12 mouse cellular contexts compared by ENCODE assay signal in genomic region chr4:141822089-141822488, GRCm38 (mm10). TPM values are rescaled to one million over a fixed set of nuclear protein-coding genes. Genes with fewer than 3 reads are reported as not detected.
A peak's percentile ranks its signal among the peaks of the same experiment; 100 is the strongest.
DNase-seq lines count a peak whose midpoint lies in the region; ATAC-seq and TF ChIP-seq lines count a peak whose summit lies in the region.
"Had no signal": no experiment of that assay in that cellular context is flagged by ENCODE, and none has a peak within 500 bp of the region (broad histone marks: within the 10 kb centered on the region; RNA-seq: fewer than 3 reads in every experiment).

No protein-coding gene starts in this region.

- H3K27me3 ChIP-seq in forebrain, postnatal 0 days (ENCODE audit: insufficient read depth, low read length): no peaks in the 10 kb centered on the region
- H3K27me3 ChIP-seq in forebrain, embryonic 13.5 days: no peaks in the 10 kb centered on the region
- no peaks in the 10 kb centered on the region for H3K27me3 ChIP-seq in midbrain, embryonic 11.5 days (ENCODE audit: control insufficient read depth, insufficient read depth, low read length)
- no peaks in the 10 kb centered on the region for H3K27me3 ChIP-seq in midbrain, embryonic 13.5 days
- H3K27me3 ChIP-seq: hindbrain, embryonic 15.5 days had no signal

- no peaks in the 10 kb centered on the region for H3K9me3 ChIP-seq in forebrain, postnatal 0 days (ENCODE audit: low read length)
- no peaks in the 10 kb centered on the region for H3K9me3 ChIP-seq in forebrain, embryonic 13.5 days (replicated peaks)
- no peaks in the 10 kb centered on the region for H3K9me3 ChIP-seq in midbrain, embryonic 11.5 days (ENCODE audit: control insufficient read depth, low read length)
- 0 out of 2 replicates have a peak, but pooled peaks cover 2% of the 10 kb centered on the region for H3K9me3 ChIP-seq in midbrain, embryonic 13.5 days
- H3K9me3 ChIP-seq: hindbrain, embryonic 15.5 days had no signal

- no peaks in the 10 kb centered on the region for H3K4me1 ChIP-seq in forebrain, postnatal 0 days (ENCODE audit: insufficient read depth)
- no peaks in the 10 kb centered on the region for H3K4me1 ChIP-seq in forebrain, embryonic 13.5 days
- no peaks in the 10 kb centered on the region; the same call in 1 of the 2 replicates for H3K4me1 ChIP-seq in midbrain, embryonic 11.5 days (ENCODE audit: control insufficient read depth, insufficient read depth, low read length)
- H3K4me1 ChIP-seq in midbrain, embryonic 13.5 days (replicated peaks): no peaks in the 10 kb centered on the region
- H3K4me1 ChIP-seq: hindbrain, embryonic 15.5 days had no signal

- no peak for DNase-seq in forebrain, postnatal 0 days
- peak; percentile 47 for DNase-seq in midbrain, embryonic 11.5 days (ENCODE audit: low spot score, missing footprints)
- peak; percentile 22 for DNase-seq in gastrocnemius, postnatal 14 days
- DNase-seq in retina, embryonic 14.5 days (ENCODE audit: low spot score): peak; percentile 14
- DNase-seq in cerebellum, postnatal 25 days: no peak
- no peak for DNase-seq in right cerebral cortex, postnatal 10 days (ENCODE audit: low spot score in 2 of 2)

- no peak for ATAC-seq in forebrain, postnatal 0 days
- ATAC-seq in forebrain, embryonic 13.5 days: no peak
- ATAC-seq in midbrain, embryonic 11.5 days (ENCODE audit: low FRiP score): no peak
- no peak for ATAC-seq in midbrain, embryonic 13.5 days

- H3K36me3 ChIP-seq in forebrain, postnatal 0 days (ENCODE audit: insufficient read depth): no peaks in the 10 kb centered on the region
- H3K36me3 ChIP-seq in forebrain, embryonic 13.5 days (ENCODE audit: poor library complexity, severe bottlenecking): no peaks in the 10 kb centered on the region
- H3K36me3 ChIP-seq in midbrain, embryonic 11.5 days (ENCODE audit: control insufficient read depth, insufficient read depth, low read length): no peaks in the 10 kb centered on the region
- no peaks in the 10 kb centered on the region for H3K36me3 ChIP-seq in midbrain, embryonic 13.5 days
- H3K36me3 ChIP-seq: hindbrain, embryonic 15.5 days had no signal

- no peak overlapping the region for H3K9ac ChIP-seq in forebrain, postnatal 0 days
- no peak overlapping the region for H3K9ac ChIP-seq in forebrain, embryonic 13.5 days
- H3K9ac ChIP-seq in midbrain, embryonic 11.5 days (ENCODE audit: low read length): no peak overlapping the region
- no peak overlapping the region for H3K9ac ChIP-seq in midbrain, embryonic 13.5 days (replicated peaks)
- H3K9ac ChIP-seq: hindbrain, embryonic 15.5 days had no signal

- 82% methylated on average over 10 of the region's 10 CpGs for WGBS in forebrain, postnatal 0 days
- WGBS in forebrain, embryonic 13.5 days: 78% methylated on average over 10 of the region's 10 CpGs
- 80% methylated on average over 10 of the region's 10 CpGs for WGBS in midbrain, embryonic 11.5 days
- WGBS in midbrain, embryonic 13.5 days: 77% methylated on average over 10 of the region's 10 CpGs

- peak; percentile 30; the same call in 1 of the 2 replicates for TF ChIP-seq CTCF in forebrain, postnatal 0 days (IDR thresholded peaks at IDR 0.05; ENCODE audit: low read depth)

- H3K4me3 ChIP-seq in forebrain, postnatal 0 days (ENCODE audit: low read depth, low read length): no peak overlapping the region
- H3K4me3 ChIP-seq in forebrain, embryonic 13.5 days: no peak overlapping the region
- H3K4me3 ChIP-seq in midbrain, embryonic 11.5 days (ENCODE audit: low read depth, low read length): no peak overlapping the region
- H3K4me3 ChIP-seq in midbrain, embryonic 13.5 days (replicated peaks): no peak overlapping the region
- H3K4me3 ChIP-seq: erythroblast, embryonic 14.5 days; hindbrain, embryonic 15.5 days had no signal

- H3K4me2 ChIP-seq in forebrain, postnatal 0 days (ENCODE audit: low read depth): no peak overlapping the region
- no peak overlapping the region for H3K4me2 ChIP-seq in forebrain, embryonic 13.5 days
- H3K4me2 ChIP-seq in midbrain, embryonic 11.5 days: no peak overlapping the region
- H3K4me2 ChIP-seq in midbrain, embryonic 13.5 days (replicated peaks): no peak overlapping the region
- H3K4me2 ChIP-seq: hindbrain, embryonic 15.5 days had no signal

- intact Hi-C loops in gastrocnemius, postnatal 14 days (cut with DNase I; ENCODE audit: low total_unique reads): no loop called here

- H3K27ac ChIP-seq in forebrain, postnatal 0 days (ENCODE audit: low read depth, low read length): no peak overlapping the region
- no peak overlapping the region for H3K27ac ChIP-seq in forebrain, embryonic 13.5 days
- H3K27ac ChIP-seq in midbrain, embryonic 11.5 days (ENCODE audit: low read depth, low read length): no peak overlapping the region
- no peak overlapping the region for H3K27ac ChIP-seq in midbrain, embryonic 13.5 days
- H3K27ac ChIP-seq: hindbrain, embryonic 15.5 days had no signal

RNA-seq across cellular contexts. Expression of gene Cela2a, which starts 3.9 kb away (rescaled TPM):
- 0.69 TPM in 1 of 2 replicates, not detected in the other for total RNA-seq in forebrain, postnatal 0 days (2014; rRNA removed)
- polyA plus RNA-seq in forebrain, postnatal 0 days (2015; fragmentation: Nextera tagmentation; extraction: Ambion mirVana): 0.18 and 0.39 TPM in 2 replicates
- polyA plus RNA-seq in forebrain, embryonic 13.5 days (2015; fragmentation: Nextera tagmentation; extraction: Ambion mirVana): 0.15 TPM in 1 of 2 replicates, not detected in the other
- polyA plus RNA-seq in midbrain, embryonic 11.5 days (2014; fragmentation: Nextera tagmentation; extraction: Ambion mirVana): not detected in 2 replicates
- not detected in 2 replicates for polyA plus RNA-seq in midbrain, embryonic 13.5 days (2015; fragmentation: Nextera tagmentation; extraction: Ambion mirVana)
- not detected for total RNA-seq in gastrocnemius, postnatal 14 days (2021)
- polyA plus RNA-seq: erythroblast, embryonic 14.5 days; neural tube, embryonic 11.5 days had no signal

RNA-seq across cellular contexts. Expression of gene Ctrc, which starts 24.1 kb away (rescaled TPM):
- not detected in 2 replicates for total RNA-seq in forebrain, postnatal 0 days (2014; rRNA removed)
- polyA plus RNA-seq in forebrain, postnatal 0 days (2015; fragmentation: Nextera tagmentation; extraction: Ambion mirVana): not detected in 2 replicates
- polyA plus RNA-seq in forebrain, embryonic 13.5 days (2015; fragmentation: Nextera tagmentation; extraction: Ambion mirVana): not detected in 2 replicates
- polyA plus RNA-seq in midbrain, embryonic 11.5 days (2014; fragmentation: Nextera tagmentation; extraction: Ambion mirVana): not detected in 2 replicates
- not detected in 2 replicates for polyA plus RNA-seq in midbrain, embryonic 13.5 days (2015; fragmentation: Nextera tagmentation; extraction: Ambion mirVana)
- not detected for total RNA-seq in gastrocnemius, postnatal 14 days (2021)
- polyA plus RNA-seq: erythroblast, embryonic 14.5 days; hindbrain, embryonic 15.5 days; liver, embryonic 16.5 days; neural tube, embryonic 11.5 days had no signal

RNA-seq across cellular contexts. Expression of gene Casp9, which starts 28.7 kb away (rescaled TPM):
- total RNA-seq in forebrain, postnatal 0 days (2014; rRNA removed): 13.2 and 17.7 TPM in 2 replicates
- 10.6 and 14.7 TPM in 2 replicates for polyA plus RNA-seq in forebrain, postnatal 0 days (2015; fragmentation: Nextera tagmentation; extraction: Ambion mirVana)
- 14.7 and 15.6 TPM in 2 replicates for polyA plus RNA-seq in forebrain, embryonic 13.5 days (2015; fragmentation: Nextera tagmentation; extraction: Ambion mirVana)
- 17.8 and 18.6 TPM in 2 replicates for polyA plus RNA-seq in midbrain, embryonic 11.5 days (2014; fragmentation: Nextera tagmentation; extraction: Ambion mirVana)
- 19.1 and 23.2 TPM in 2 replicates for polyA plus RNA-seq in midbrain, embryonic 13.5 days (2015; fragmentation: Nextera tagmentation; extraction: Ambion mirVana)
- 1 to 10 TPM; 3.7 to 4.8 TPM for total RNA-seq in gastrocnemius, postnatal 14 days (2021)

RNA-seq across cellular contexts. Expression of gene Dnajc16, which starts 31.4 kb away (rescaled TPM):
- 14.3 and 19.2 TPM in 2 replicates for total RNA-seq in forebrain, postnatal 0 days (2014; rRNA removed)
- polyA plus RNA-seq in forebrain, postnatal 0 days (2015; fragmentation: Nextera tagmentation; extraction: Ambion mirVana): 4.8 and 6.5 TPM in 2 replicates
- polyA plus RNA-seq in forebrain, embryonic 13.5 days (2015; fragmentation: Nextera tagmentation; extraction: Ambion mirVana): 4.6 and 4.7 TPM in 2 replicates
- 4.7 and 5.4 TPM in 2 replicates for polyA plus RNA-seq in midbrain, embryonic 11.5 days (2014; fragmentation: Nextera tagmentation; extraction: Ambion mirVana)
- 5.7 and 6.9 TPM in 2 replicates for polyA plus RNA-seq in midbrain, embryonic 13.5 days (2015; fragmentation: Nextera tagmentation; extraction: Ambion mirVana)
- 1 to 10 TPM; 8.6 to 9.4 TPM for total RNA-seq in gastrocnemius, postnatal 14 days (2021)

RNA-seq across cellular contexts. Expression of gene Efhd2, which starts 52.6 kb away (rescaled TPM):
- 24.2 and 30.7 TPM in 2 replicates for total RNA-seq in forebrain, postnatal 0 days (2014; rRNA removed)
- 49.7 and 52.2 TPM in 2 replicates for polyA plus RNA-seq in forebrain, postnatal 0 days (2015; fragmentation: Nextera tagmentation; extraction: Ambion mirVana)
- 85.2 and 86.3 TPM in 2 replicates for polyA plus RNA-seq in forebrain, embryonic 13.5 days (2015; fragmentation: Nextera tagmentation; extraction: Ambion mirVana)
- polyA plus RNA-seq in midbrain, embryonic 11.5 days (2014; fragmentation: Nextera tagmentation; extraction: Ambion mirVana): 34.7 and 36.3 TPM in 2 replicates
- polyA plus RNA-seq in midbrain, embryonic 13.5 days (2015; fragmentation: Nextera tagmentation; extraction: Ambion mirVana): 72.6 and 89.7 TPM in 2 replicates
- total RNA-seq in gastrocnemius, postnatal 14 days (2021): 10 to 100 TPM; 13.8 to 17.6 TPM

Comparison
In these comparisons a context has a peak if more than half of its experiments do, and no peak if none do; other contexts are left out.
1. DNase-seq: peak in midbrain, embryonic 11.5 days (single experiment), gastrocnemius, postnatal 14 days (single experiment) and retina, embryonic 14.5 days (single experiment); none in forebrain, postnatal 0 days (single experiment), cerebellum, postnatal 25 days (0 of 2) and right cerebral cortex, postnatal 10 days (0 of 2).